Mouse (Mus musculus) olfactory bulb, adult 2 months (tissue): ENCODE data around the gene Cyp2d10.

Experiments used
- CTCF ChIP-seq: fragments of 200-500 bp; IDR thresholded peaks from 2 replicates; pipeline ENCODE4 v1.5.1; 2012; ENCODE audit warnings: low read depth, mild to moderate bottlenecking, low read length, moderate library complexity; ENCODE audit not compliant: insufficient read depth
- POLR2A ChIP-seq: fragments of 200-500 bp; IDR thresholded peaks from 2 replicates; pipeline ENCODE4 v1.6.1; 2012; ENCODE audit warnings: mild to moderate bottlenecking, low read depth, low read length, moderate library complexity; ENCODE audit not compliant: insufficient read depth

GRCm38 (mm10) chr15:82353745-82354113 lies 53.3 kb downstream of the Cyp2d10 start:
- no peak for TF ChIP-seq POLR2A
- TF ChIP-seq CTCF, result no peak
